Mouse (Mus musculus): ENCODE results near the gene Fmnl2. TPM values are rescaled to one million over a fixed set of nuclear protein-coding genes. Genes with fewer than 3 reads are reported as not detected.

Fmnl2 gene
- total RNA-seq, 1 experiment, result 13.6 TPM

DNA sequence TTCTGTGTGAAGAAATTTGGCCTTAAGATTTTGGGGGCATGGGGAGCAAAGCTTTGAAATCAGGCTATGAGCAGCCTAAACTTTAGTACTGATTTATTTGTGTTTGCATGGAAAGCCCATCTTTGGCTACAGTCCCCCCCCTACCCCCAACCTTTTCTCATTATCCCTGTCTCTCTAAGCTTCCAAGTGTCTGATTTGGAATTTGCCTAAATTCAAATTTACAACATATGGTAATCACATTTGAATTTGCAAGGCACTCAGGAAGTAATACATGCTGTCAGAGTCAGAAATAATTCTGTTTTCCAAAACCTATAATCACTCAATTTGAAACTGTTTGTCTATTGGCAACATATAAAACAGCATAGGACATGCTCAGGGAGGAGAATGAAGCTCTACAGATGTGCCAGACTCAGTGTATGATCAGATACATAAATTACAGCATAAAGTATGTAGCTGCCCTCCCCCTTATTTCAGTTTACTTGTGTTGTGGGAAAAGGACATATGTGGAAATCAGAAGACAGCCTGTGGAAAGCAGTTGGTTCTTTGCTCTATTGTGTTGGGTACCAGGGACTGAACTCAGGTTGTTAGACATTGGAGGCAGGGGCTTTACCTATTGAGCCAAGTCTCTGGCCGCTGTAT lies 190.2 kb downstream of the Fmnl2 start:
- no peaks in the 10 kb centered on the region for H3K4me1 ChIP-seq (ENCODE audit: control insufficient read depth in 2 of 2, insufficient read depth in 2 of 2, low read length in 2 of 2, poor library complexity in 1 of 2)
- no peak for TF ChIP-seq ZNF384 (IDR thresholded peaks at IDR 0.05; ENCODE audit: low read depth, low read length)
- no peak for TF ChIP-seq ZC3H11A (IDR thresholded peaks at IDR 0.05; ENCODE audit: borderline replicate concordance, low read depth, low read length)
- TF ChIP-seq MAFK (IDR thresholded peaks at IDR 0.05; ENCODE audit: insufficient read depth, low read depth, low read length), result no peak
- no peak for TF ChIP-seq CHD2 (IDR thresholded peaks at IDR 0.05; ENCODE audit: low read depth, low read length)
- TF ChIP-seq HCFC1 (IDR thresholded peaks at IDR 0.05; ENCODE audit: borderline replicate concordance, insufficient read depth, low read length), result no peak
- no peak for DNase-seq (ENCODE audit: low read depth, low spot score)
- H3K9ac ChIP-seq (ENCODE audit: insufficient read depth, low read depth, low read length, poor library complexity, severe bottlenecking), result no peak overlapping the region
- in situ Hi-C loops (cut with MboI; ENCODE audit: low sequenced_read_pairs in 2 of 2, unreplicated experiment in 2 of 2), result no loop called here
- no peak overlapping the region for H3K4me3 ChIP-seq (ENCODE audit: insufficient read depth in 1 of 2, low read depth in 1 of 2, low read length in 2 of 2, poor library complexity in 1 of 2, severe bottlenecking in 1 of 2)
- no peak overlapping the region for H3K27ac ChIP-seq (ENCODE audit: insufficient read depth, low read depth, low read length, poor library complexity, severe bottlenecking)
- H3K36me3 ChIP-seq (ENCODE audit: control insufficient read depth, insufficient read depth, low read length, poor library complexity, severe bottlenecking), result no peaks in the 10 kb centered on the region
- no peaks in the 10 kb centered on the region for H3K9me3 ChIP-seq (ENCODE audit: control insufficient read depth, insufficient read depth, low read depth, low read length)

DNA sequence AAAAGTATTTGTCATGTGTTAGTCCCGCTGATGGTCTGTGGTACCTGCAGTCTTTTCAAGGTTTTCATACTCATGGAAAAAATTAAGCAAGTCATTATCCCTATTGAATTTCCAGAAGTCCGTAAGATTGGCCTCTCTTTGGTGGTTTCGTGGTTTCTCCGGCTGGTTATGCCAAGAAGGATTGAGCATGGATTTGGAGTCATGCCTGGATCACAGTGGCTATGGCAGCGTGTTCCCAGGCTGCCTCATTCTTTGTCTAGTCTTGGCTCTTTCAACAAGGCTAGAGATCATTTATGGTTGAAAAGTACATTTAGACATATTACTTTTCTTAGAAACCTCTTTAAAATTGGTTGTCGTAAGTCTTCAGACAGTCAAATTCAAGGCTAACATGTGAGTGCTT lies 192.7 kb downstream of the Fmnl2 start:
- Histone ChIP-seq H3K4me3 (ENCODE audit: insufficient read depth in 1 of 2, low read depth in 1 of 2, low read length in 2 of 2, poor library complexity in 1 of 2, severe bottlenecking in 1 of 2) (no peak overlapping the region), H3K9me3 (ENCODE audit: control insufficient read depth, insufficient read depth, low read depth, low read length) (no peaks in the 10 kb centered on the region), H3K36me3 (ENCODE audit: control insufficient read depth, insufficient read depth, low read length, poor library complexity, severe bottlenecking) (no peaks in the 10 kb centered on the region; the same call in 1 of the 2 replicates), H3K4me1 (ENCODE audit: control insufficient read depth in 2 of 2, insufficient read depth in 2 of 2, low read length in 2 of 2, poor library complexity in 1 of 2) (no peaks in the 10 kb centered on the region), H3K27ac (ENCODE audit: insufficient read depth, low read depth, low read length, poor library complexity, severe bottlenecking) (no peak overlapping the region), H3K9ac (ENCODE audit: insufficient read depth, low read depth, low read length, poor library complexity, severe bottlenecking) (no peak overlapping the region)
- in situ Hi-C loops (cut with MboI; ENCODE audit: low sequenced_read_pairs in 2 of 2, unreplicated experiment in 2 of 2), result no loop called here
- TF ChIP-seq ZNF384 (IDR thresholded peaks at IDR 0.05; ENCODE audit: low read depth, low read length), result no peak
- TF ChIP-seq ZC3H11A (IDR thresholded peaks at IDR 0.05; ENCODE audit: borderline replicate concordance, low read depth, low read length), result no peak
- no peak for TF ChIP-seq MAFK (IDR thresholded peaks at IDR 0.05; ENCODE audit: insufficient read depth, low read depth, low read length)
- no peak for TF ChIP-seq HCFC1 (IDR thresholded peaks at IDR 0.05; ENCODE audit: borderline replicate concordance, insufficient read depth, low read length)
- no peak for TF ChIP-seq CHD2 (IDR thresholded peaks at IDR 0.05; ENCODE audit: low read depth, low read length)
- no peak for DNase-seq (ENCODE audit: low read depth, low spot score)

DNA sequence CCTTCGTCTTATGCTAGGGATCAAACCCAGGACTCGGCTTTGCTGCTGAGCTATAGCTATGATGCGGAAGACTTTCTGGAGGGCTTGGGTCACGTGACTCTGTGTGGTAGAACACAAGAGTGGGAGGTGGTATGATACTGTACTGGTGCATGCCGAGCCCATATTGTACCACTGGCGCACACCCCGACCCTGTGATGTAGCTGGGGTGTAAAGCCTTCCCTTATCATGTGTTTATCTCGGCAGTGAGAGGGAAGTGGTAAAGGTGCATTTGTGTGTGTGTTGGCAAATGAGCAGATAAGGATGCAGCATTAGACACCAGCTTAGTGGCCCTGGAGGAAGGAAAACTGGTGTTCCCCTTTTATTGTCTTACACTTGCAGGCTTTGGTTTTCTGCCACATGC lies 193.8 kb downstream of the Fmnl2 start:
- Histone ChIP-seq H3K9ac (ENCODE audit: insufficient read depth, low read depth, low read length, poor library complexity, severe bottlenecking) (no peak overlapping the region), H3K27ac (ENCODE audit: insufficient read depth, low read depth, low read length, poor library complexity, severe bottlenecking) (no peak overlapping the region), H3K4me3 (ENCODE audit: insufficient read depth in 1 of 2, low read depth in 1 of 2, low read length in 2 of 2, poor library complexity in 1 of 2, severe bottlenecking in 1 of 2) (no peak overlapping the region), H3K36me3 (ENCODE audit: control insufficient read depth, insufficient read depth, low read length, poor library complexity, severe bottlenecking) (no peaks in the 10 kb centered on the region; the same call in 1 of the 2 replicates), H3K9me3 (ENCODE audit: control insufficient read depth, insufficient read depth, low read depth, low read length) (no peaks in the 10 kb centered on the region), H3K4me1 (ENCODE audit: control insufficient read depth in 2 of 2, insufficient read depth in 2 of 2, low read length in 2 of 2, poor library complexity in 1 of 2) (no peaks in the 10 kb centered on the region)
- no peak for TF ChIP-seq ZC3H11A (IDR thresholded peaks at IDR 0.05; ENCODE audit: borderline replicate concordance, low read depth, low read length)
- no peak for TF ChIP-seq HCFC1 (IDR thresholded peaks at IDR 0.05; ENCODE audit: borderline replicate concordance, insufficient read depth, low read length)
- TF ChIP-seq ZNF384 (IDR thresholded peaks at IDR 0.05; ENCODE audit: low read depth, low read length), result no peak
- in situ Hi-C loops (cut with MboI; ENCODE audit: low sequenced_read_pairs in 2 of 2, unreplicated experiment in 2 of 2), result no loop called here
- DNase-seq (ENCODE audit: low read depth, low spot score), result no peak

DNA sequence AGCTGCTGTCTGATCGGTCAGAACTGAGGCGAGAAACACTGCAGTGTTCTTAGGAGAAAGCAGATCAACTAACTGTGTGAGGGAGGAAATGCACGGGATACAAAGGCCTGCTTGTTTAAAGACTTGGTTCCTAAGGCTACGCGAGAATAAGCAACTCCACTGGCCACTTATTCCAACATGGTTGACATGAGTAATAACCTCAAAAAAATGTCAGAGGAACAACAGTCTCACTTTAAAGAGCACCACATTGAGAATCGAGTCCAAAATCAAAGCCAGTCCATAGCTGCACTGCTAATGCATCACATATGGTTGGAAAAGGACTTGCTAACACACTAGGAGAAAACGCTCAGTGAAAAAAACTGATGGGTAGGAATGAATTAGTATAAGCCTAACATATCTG lies 196.1 kb downstream of the Fmnl2 start:
- Histone ChIP-seq H3K36me3 (ENCODE audit: control insufficient read depth, insufficient read depth, low read length, poor library complexity, severe bottlenecking) (no peaks in the 10 kb centered on the region; the same call in 1 of the 2 replicates), H3K9ac (ENCODE audit: insufficient read depth, low read depth, low read length, poor library complexity, severe bottlenecking) (no peak overlapping the region), H3K4me3 (ENCODE audit: insufficient read depth in 1 of 2, low read depth in 1 of 2, low read length in 2 of 2, poor library complexity in 1 of 2, severe bottlenecking in 1 of 2) (no peak overlapping the region), H3K4me1 (ENCODE audit: control insufficient read depth in 2 of 2, insufficient read depth in 2 of 2, low read length in 2 of 2, poor library complexity in 1 of 2) (no peaks in the 10 kb centered on the region), H3K9me3 (ENCODE audit: control insufficient read depth, insufficient read depth, low read depth, low read length) (no peaks in the 10 kb centered on the region), H3K27ac (ENCODE audit: insufficient read depth, low read depth, low read length, poor library complexity, severe bottlenecking) (no peak overlapping the region)
- in situ Hi-C loops (cut with MboI; ENCODE audit: low sequenced_read_pairs in 2 of 2, unreplicated experiment in 2 of 2), result no loop called here
- DNase-seq (ENCODE audit: low read depth, low spot score), result no peak
- TF ChIP-seq MAFK (IDR thresholded peaks at IDR 0.05; ENCODE audit: insufficient read depth, low read depth, low read length) (no peak), HCFC1 (IDR thresholded peaks at IDR 0.05; ENCODE audit: borderline replicate concordance, insufficient read depth, low read length) (no peak), CHD2 (IDR thresholded peaks at IDR 0.05; ENCODE audit: low read depth, low read length) (no peak)

DNA sequence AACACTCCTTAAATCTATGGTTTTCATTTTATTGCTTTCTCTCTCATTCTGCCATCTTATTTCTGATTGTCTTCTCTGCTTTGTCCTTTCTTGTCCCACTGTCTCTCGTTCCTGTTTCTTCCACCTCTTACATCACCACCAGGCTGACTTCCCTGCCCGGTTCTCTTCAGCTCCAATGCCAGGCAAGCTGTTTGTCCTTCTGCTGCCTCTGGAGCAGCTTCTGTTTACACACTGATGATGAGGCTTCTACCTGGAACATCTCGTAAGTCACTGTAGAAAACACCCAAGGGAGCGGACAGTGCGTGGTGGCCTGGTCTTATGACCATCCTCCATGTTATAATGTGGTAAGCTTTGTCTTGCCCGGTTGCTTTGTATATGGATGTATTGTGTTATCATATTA lies 198.9 kb downstream of the Fmnl2 start:
- no peak for DNase-seq (ENCODE audit: low read depth, low spot score)
- H3K27ac ChIP-seq (ENCODE audit: insufficient read depth, low read depth, low read length, poor library complexity, severe bottlenecking), result no peak overlapping the region
- H3K4me1 ChIP-seq (ENCODE audit: control insufficient read depth in 2 of 2, insufficient read depth in 2 of 2, low read length in 2 of 2, poor library complexity in 1 of 2), result no peaks in the 10 kb centered on the region
- no peaks in the 10 kb centered on the region for H3K9me3 ChIP-seq (ENCODE audit: control insufficient read depth, insufficient read depth, low read depth, low read length)
- no peak for TF ChIP-seq ZC3H11A (IDR thresholded peaks at IDR 0.05; ENCODE audit: borderline replicate concordance, low read depth, low read length)
- no peak for TF ChIP-seq HCFC1 (IDR thresholded peaks at IDR 0.05; ENCODE audit: borderline replicate concordance, insufficient read depth, low read length)
- no peak for TF ChIP-seq ZNF384 (IDR thresholded peaks at IDR 0.05; ENCODE audit: low read depth, low read length)
- TF ChIP-seq CHD2 (IDR thresholded peaks at IDR 0.05; ENCODE audit: low read depth, low read length), result no peak
- no peak for TF ChIP-seq MAFK (IDR thresholded peaks at IDR 0.05; ENCODE audit: insufficient read depth, low read depth, low read length)
- no peak overlapping the region for H3K4me3 ChIP-seq (ENCODE audit: insufficient read depth in 1 of 2, low read depth in 1 of 2, low read length in 2 of 2, poor library complexity in 1 of 2, severe bottlenecking in 1 of 2)
- H3K9ac ChIP-seq (ENCODE audit: insufficient read depth, low read depth, low read length, poor library complexity, severe bottlenecking), result no peak overlapping the region
- in situ Hi-C loops (cut with MboI; ENCODE audit: low sequenced_read_pairs in 2 of 2, unreplicated experiment in 2 of 2), result no loop called here
- H3K36me3 ChIP-seq (ENCODE audit: control insufficient read depth, insufficient read depth, low read length, poor library complexity, severe bottlenecking), result no peaks in the 10 kb centered on the region; the same call in 1 of the 2 replicates
